Comparison of ENCODE assay signal across 8 mouse cellular contexts in genomic region chr10:127755770-127756468, GRCm38 (mm10). TPM values are rescaled to one million over a fixed set of nuclear protein-coding genes. Genes with fewer than 3 reads are reported as not detected.
DNase-seq lines count a peak whose midpoint lies in the region; ATAC-seq lines count a peak whose summit lies in the region.

No protein-coding gene starts in this region.

- ATAC-seq in heart, embryonic 15.5 days (replicated peaks; ENCODE audit: insufficient number of reproducible peaks, insufficient read depth, low FRiP score, low read depth), result peak; percentile 61
- 0 out of 2 replicates have a peak, but pooled peaks have one; percentile 45 for ATAC-seq in megakaryocyte progenitor cell, adult 5-6 weeks (replicated peaks; ENCODE audit: poor library complexity)

- peak; percentile 97 for DNase-seq in heart, adult 11 months
- DNase-seq in heart, postnatal 25 days (ENCODE audit: low spot score), result no peak
- DNase-seq in kidney, postnatal 25 days, result peak; percentile 35 to 43
- DNase-seq in frontal cortex, postnatal 36 days (ENCODE audit: low spot score in 2 of 2), result no peak
- no peak for DNase-seq in left cerebral cortex, postnatal 10 days (ENCODE audit: extremely low spot score in 1 of 2, low spot score in 2 of 2)
- DNase-seq in adrenal gland, adult 8-10 months, result no peak

- no peak overlapping the region for H3K9ac ChIP-seq in heart, embryonic 15.5 days

- peak overlapping the region; percentile 52 for H3K4me2 ChIP-seq in heart, embryonic 15.5 days

- intact Hi-C loops in heart, postnatal 25 days (cut with DNase I), result no loop called here
- intact Hi-C loops in left cerebral cortex, postnatal 10 days (cut with DNase I), result no loop called here

- H3K27ac ChIP-seq in heart, embryonic 15.5 days, result peak overlapping the region; percentile 64

- H3K36me3 ChIP-seq in heart, embryonic 15.5 days, result no peaks in the 10 kb centered on the region

- peaks cover 13% of the 10 kb centered on the region for H3K4me1 ChIP-seq in heart, embryonic 15.5 days (replicated peaks)

- no peaks in the 10 kb centered on the region for H3K27me3 ChIP-seq in heart, embryonic 15.5 days

- 23% methylated on average over 18 of the region's 18 CpGs for WGBS in heart, embryonic 15.5 days

- H3K9me3 ChIP-seq in heart, embryonic 15.5 days (replicated peaks), result no peaks in the 10 kb centered on the region

- H3K4me3 ChIP-seq in heart, embryonic 15.5 days, result peak overlapping the region; percentile 24

RNA-seq across cellular contexts. Expression of gene Rdh1, which starts 3.6 kb away (rescaled TPM):
- under 1 TPM in 1 of 2 experiments, not detected in 1; 0.08 TPM for total RNA-seq in heart, postnatal 25 days (2021)
- polyA plus RNA-seq in heart, embryonic 15.5 days (2015; fragmentation: Nextera tagmentation; extraction: Ambion mirVana), result 0.03 and 0.05 TPM in 2 replicates
- not detected in 2 replicates for total RNA-seq in megakaryocyte progenitor cell, adult 5-6 weeks (2015)
- total RNA-seq in megakaryocyte progenitor cell, adult 5-6 weeks (2017), result not detected in 2 replicates
- total RNA-seq in left cerebral cortex, postnatal 10 days (2021), result under 1 TPM; 0.19 to 0.28 TPM
- 1 to 10 TPM; 4.0 to 5.4 (median 4.4) TPM for total RNA-seq in adrenal gland, adult 8-10 months (2022)

RNA-seq across cellular contexts. Expression of gene Rdh16f1, which starts 3.7 kb away (rescaled TPM):
- under 1 TPM in 1 of 2 experiments, not detected in 1; 0.20 TPM for total RNA-seq in heart, postnatal 25 days (2021)
- polyA plus RNA-seq in heart, embryonic 15.5 days (2015; fragmentation: Nextera tagmentation; extraction: Ambion mirVana), result 0.10 TPM in 1 of 2 replicates, not detected in the other
- not detected in 2 replicates for total RNA-seq in megakaryocyte progenitor cell, adult 5-6 weeks (2015)
- total RNA-seq in megakaryocyte progenitor cell, adult 5-6 weeks (2017), result not detected in 2 replicates
- under 1 TPM in 1 of 2 experiments, not detected in 1; 0.24 TPM for total RNA-seq in left cerebral cortex, postnatal 10 days (2021)
- total RNA-seq in adrenal gland, adult 8-10 months (2022), result 1 to 10 TPM; 4.8 to 9.8 (median 6.6) TPM

RNA-seq across cellular contexts. Expression of gene Gpr182, which starts 4.4 kb away (rescaled TPM):
- 1 to 10 TPM; 3.4 to 3.8 TPM for total RNA-seq in heart, postnatal 25 days (2021)
- 14.1 and 16.3 TPM in 2 replicates for polyA plus RNA-seq in heart, embryonic 15.5 days (2015; fragmentation: Nextera tagmentation; extraction: Ambion mirVana)
- not detected in 2 replicates for total RNA-seq in megakaryocyte progenitor cell, adult 5-6 weeks (2015)
- total RNA-seq in megakaryocyte progenitor cell, adult 5-6 weeks (2017), result not detected in 2 replicates
- total RNA-seq in left cerebral cortex, postnatal 10 days (2021), result 1 to 10 TPM; 1.3 to 1.6 TPM
- 10 to 100 TPM in 3 of 4 experiments, 1 to 10 TPM in 1; 9.8 to 13.2 (median 10.4) TPM for total RNA-seq in adrenal gland, adult 8-10 months (2022)

RNA-seq across cellular contexts. Expression of gene Zbtb39, which starts 16.6 kb away (rescaled TPM):
- total RNA-seq in heart, postnatal 25 days (2021), result 1 to 10 TPM; 6.8 to 8.3 TPM
- 1.6 TPM in 2 replicates for polyA plus RNA-seq in heart, embryonic 15.5 days (2015; fragmentation: Nextera tagmentation; extraction: Ambion mirVana)
- total RNA-seq in megakaryocyte progenitor cell, adult 5-6 weeks (2015), result 4.7 and 5.1 TPM in 2 replicates
- 2.0 and 3.0 TPM in 2 replicates for total RNA-seq in megakaryocyte progenitor cell, adult 5-6 weeks (2017)
- total RNA-seq in left cerebral cortex, postnatal 10 days (2021), result 1 to 10 TPM; 8.8 to 10.0 TPM
- 10 to 100 TPM; 11.9 to 20.9 (median 15.8) TPM for total RNA-seq in adrenal gland, adult 8-10 months (2022)

RNA-seq across cellular contexts. Expression of gene Rdh9, which starts 20.3 kb away (rescaled TPM):
- total RNA-seq in heart, postnatal 25 days (2021), result not detected
- 0.11 TPM in 1 of 2 replicates, not detected in the other for polyA plus RNA-seq in heart, embryonic 15.5 days (2015; fragmentation: Nextera tagmentation; extraction: Ambion mirVana)
- not detected in 2 replicates for total RNA-seq in megakaryocyte progenitor cell, adult 5-6 weeks (2015)
- total RNA-seq in megakaryocyte progenitor cell, adult 5-6 weeks (2017), result not detected in 2 replicates
- total RNA-seq in left cerebral cortex, postnatal 10 days (2021), result under 1 TPM; 0.47 to 0.66 TPM
- total RNA-seq in adrenal gland, adult 8-10 months (2022), result under 1 TPM in 1 of 4 experiments, not detected in 3; 0.38 TPM

Comparison
In these comparisons a context has a peak if more than half of its experiments do, and no peak if none do; other contexts are left out.
1. DNase-seq: peak in heart, adult 11 months (single experiment) and kidney, postnatal 25 days (2 of 2); none in heart, postnatal 25 days (single experiment), frontal cortex, postnatal 36 days (0 of 2), left cerebral cortex, postnatal 10 days (0 of 2) and adrenal gland, adult 8-10 months (single experiment).
2. RNA of gene Rdh16f1, which starts 3.7 kb away (total RNA-seq): 4.8 to 9.8 TPM in adrenal gland, adult 8-10 months; 0.24 TPM in left cerebral cortex, postnatal 10 days, 0.20 TPM in heart, postnatal 25 days and not detected in megakaryocyte progenitor cell, adult 5-6 weeks; every median in the first group is over 4 times any median in the second.